ENCODE assay signal across 8 mouse cellular contexts in the genomic region with DNA sequence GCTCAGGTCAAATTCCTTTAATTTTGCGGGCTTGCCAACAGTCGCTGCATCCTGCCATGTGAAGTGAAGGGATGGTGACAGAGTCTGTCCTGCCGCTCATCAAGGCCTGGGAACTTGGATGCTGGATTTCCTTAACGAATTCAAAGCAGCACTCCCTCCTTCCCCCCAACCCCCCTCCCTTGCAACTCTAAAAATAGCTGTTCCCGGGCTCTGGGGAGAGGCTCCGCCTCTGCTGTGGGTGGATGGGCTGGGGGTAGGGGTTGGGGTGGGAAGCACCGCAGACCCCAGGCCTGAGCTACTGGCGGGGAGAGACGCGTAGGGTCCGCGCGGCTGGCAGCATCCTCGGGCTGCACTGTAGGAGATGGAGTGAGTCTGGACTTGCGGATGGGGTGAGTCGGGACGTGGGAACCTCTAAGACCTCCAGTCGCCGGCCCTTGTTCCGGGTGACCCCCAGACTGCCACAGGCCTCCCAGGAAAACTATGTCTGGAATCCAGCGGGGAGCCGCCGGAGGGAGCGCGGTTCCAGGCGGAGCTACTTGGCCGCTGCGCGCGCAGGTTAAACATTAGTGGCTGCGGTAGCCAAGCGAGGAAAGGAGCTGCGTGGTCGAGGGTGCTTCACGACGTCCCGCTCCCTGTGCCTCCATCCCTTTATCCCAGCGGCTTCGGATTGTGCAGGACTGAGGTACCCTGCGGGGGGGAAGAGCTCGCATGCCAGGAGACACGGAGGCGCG. TPM values are rescaled to one million over a fixed set of nuclear protein-coding genes. Genes with fewer than 3 reads are reported as not detected.
A peak's percentile ranks its signal among the peaks of the same experiment; 100 is the strongest.
DNase-seq lines count a peak whose midpoint lies in the region; ATAC-seq and TF ChIP-seq lines count a peak whose summit lies in the region.

TSS of gene Dzip1l (plus strand) at position 216 of the 731 bp plus-strand sequence.

- peak within 1 kb of the TSS; percentile 89 for H3K4me3 ChIP-seq in gastrocnemius, adult 2 months
- peak within 1 kb of the TSS; percentile 64 for H3K4me3 ChIP-seq in hindbrain, embryonic 15.5 days
- peak within 1 kb of the TSS; percentile 80 for H3K4me3 ChIP-seq in left cerebral cortex, adult 2 months

- peak; percentile 88 for ATAC-seq in hindbrain, embryonic 15.5 days (ENCODE audit: low FRiP score, low read depth)

- no peaks in the 10 kb centered on the region for H3K36me3 ChIP-seq in hindbrain, embryonic 15.5 days

- H3K9ac ChIP-seq in hindbrain, embryonic 15.5 days: peak within 1 kb of the TSS; percentile 68

- no peaks in the 10 kb centered on the region for H3K9me3 ChIP-seq in hindbrain, embryonic 15.5 days

- peak within 1 kb of the TSS; percentile 88 for H3K27ac ChIP-seq in gastrocnemius, adult 2 months
- H3K27ac ChIP-seq in hindbrain, embryonic 15.5 days (replicated peaks): peak within 1 kb of the TSS; percentile 87
- H3K27ac ChIP-seq in left cerebral cortex, adult 2 months: peak within 1 kb of the TSS; percentile 99

- TF ChIP-seq CTCF in gastrocnemius, adult 2 months (IDR thresholded peaks at IDR 0.05): no peak
- TF ChIP-seq CTCF in left cerebral cortex, adult 2 months (IDR thresholded peaks at IDR 0.05): no peak

- DNase-seq in adrenal gland, adult 2 months: peak; percentile 78
- peak; percentile 38 to 67 for DNase-seq in cerebellum, postnatal 4 days (ENCODE audit: low spot score in 2 of 2)
- DNase-seq in gastrocnemius, adult 2 months: peak; percentile 72
- peak; percentile 75 to 79 for DNase-seq in left cerebral cortex, adult 2 months (ENCODE audit: extremely low spot score in 1 of 2, low spot score in 2 of 2)
- peak; percentile 77 for DNase-seq in lung, postnatal 36 days
- DNase-seq in right cerebral cortex, postnatal 36 days (ENCODE audit: low spot score in 2 of 2): peak; percentile 66 to 69
- no peak for DNase-seq in B cell, adult 2 months

- intact Hi-C loops in gastrocnemius, adult 2 months (cut with DNase I): no loop called here
- intact Hi-C loops in left cerebral cortex, adult 2 months (cut with DNase I): loop anchor here (2.0 kb wide), 1 partner anchor 43 kb away; no protein-coding TSS in a partner anchor

- H3K4me1 ChIP-seq in hindbrain, embryonic 15.5 days (replicated peaks): peaks cover 33% of the 10 kb centered on the region

- under 1% methylated on average over 44 of the region's 44 CpGs for WGBS in hindbrain, embryonic 15.5 days

- H3K4me2 ChIP-seq in hindbrain, embryonic 15.5 days: peak within 1 kb of the TSS; percentile 80

- H3K27me3 ChIP-seq in hindbrain, embryonic 15.5 days: no peaks in the 10 kb centered on the region

RNA-seq across cellular contexts. Expression of gene Dzip1l, which starts in this region (rescaled TPM):
- total RNA-seq in adrenal gland, adult 2 months (2021): 1 to 10 TPM; 3.7 to 6.8 TPM
- 2.5 and 4.0 TPM in 2 replicates for polyA plus RNA-seq in adrenal gland, adult 2 months (2012; rRNA removed)
- 1 to 10 TPM; 1.5 to 2.4 TPM for total RNA-seq in gastrocnemius, adult 2 months (2021)
- polyA plus RNA-seq in hindbrain, embryonic 15.5 days (2015; fragmentation: Nextera tagmentation; extraction: Ambion mirVana): 9.9 and 10.9 TPM in 2 replicates
- 10 to 100 TPM; 32.4 to 33.8 TPM for total RNA-seq in left cerebral cortex, adult 2 months (2021)

Comparison
In these comparisons a context has a peak if more than half of its experiments do, and no peak if none do; other contexts are left out.
1. RNA of gene Dzip1l (total RNA-seq): 32.4 to 33.8 TPM in left cerebral cortex, adult 2 months; 3.7 to 6.8 TPM in adrenal gland, adult 2 months and 1.5 to 2.4 TPM in gastrocnemius, adult 2 months; every median in the first group is over 4 times any median in the second.
2. DNase-seq: peak in adrenal gland, adult 2 months (single experiment), cerebellum, postnatal 4 days (2 of 2), gastrocnemius, adult 2 months (single experiment), left cerebral cortex, adult 2 months (2 of 2), lung, postnatal 36 days (single experiment) and right cerebral cortex, postnatal 36 days (2 of 2); none in B cell, adult 2 months (0 of 2).
3. Peak in every context shown above with its lines, with median percentiles within 50 percentile points of each other: H3K27ac ChIP-seq and H3K4me3 ChIP-seq.